Comparison of ENCODE assay signal across 11 mouse cellular contexts in the genomic region with DNA sequence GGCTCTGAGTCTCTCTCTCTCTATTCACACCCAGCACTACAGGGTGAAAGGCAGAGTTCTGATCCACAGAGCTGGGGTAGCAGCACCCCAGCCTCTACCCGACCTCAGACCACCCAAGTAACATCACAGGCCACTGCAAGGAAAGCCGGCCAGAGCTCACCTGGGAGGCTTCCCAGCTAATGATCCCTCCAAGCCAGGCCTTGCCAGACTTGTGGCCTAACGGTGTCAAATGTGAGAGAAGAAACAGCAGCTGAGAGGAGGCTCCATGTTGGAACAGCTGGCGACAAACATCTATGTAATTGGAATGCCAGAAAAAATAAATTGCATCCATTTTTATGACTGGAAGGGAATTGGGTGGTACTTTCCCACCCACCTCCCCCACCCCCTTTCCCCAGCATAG. TPM values are rescaled to one million over a fixed set of nuclear protein-coding genes. Genes with fewer than 3 reads are reported as not detected.
DNase-seq lines count a peak whose midpoint lies in the region; ATAC-seq and TF ChIP-seq lines count a peak whose summit lies in the region.
"Had no signal": no experiment of that assay in that cellular context is flagged by ENCODE, and none has a peak within 500 bp of the region (broad histone marks: within the 10 kb centered on the region; RNA-seq: fewer than 3 reads in every experiment).

No protein-coding gene starts in this region.

- ATAC-seq in heart, embryonic 12.5 days (ENCODE audit: insufficient number of reproducible peaks, low FRiP score): no peak
- ATAC-seq in heart, embryonic 11.5 days (replicated peaks; ENCODE audit: insufficient number of reproducible peaks, low FRiP score, low TSS enrichment): no peak
- no peak for ATAC-seq in embryonic facial prominence, embryonic 13.5 days (ENCODE audit: insufficient number of reproducible peaks, insufficient read depth, low FRiP score, low TSS enrichment, low read depth)
- ATAC-seq: CD4-positive, CD25-positive, alpha-beta regulatory T cell, adult 4 months had no signal

- no peak overlapping the region for H3K4me3 ChIP-seq in heart, embryonic 12.5 days
- H3K4me3 ChIP-seq in heart, embryonic 11.5 days (ENCODE audit: low read depth, low read length): no peak overlapping the region
- no peak overlapping the region for H3K4me3 ChIP-seq in layer of hippocampus, adult 2 months
- H3K4me3 ChIP-seq in embryonic facial prominence, embryonic 13.5 days: no peak overlapping the region
- H3K4me3 ChIP-seq in myocyte: no peak overlapping the region
- H3K4me3 ChIP-seq: heart, embryonic 15.5 days had no signal

- peaks cover 96% of the 10 kb centered on the region for H3K4me1 ChIP-seq in heart, embryonic 12.5 days (replicated peaks)
- H3K4me1 ChIP-seq in heart, embryonic 11.5 days (ENCODE audit: control insufficient read depth, insufficient read depth, low read length): peaks cover 83% of the 10 kb centered on the region
- peaks cover 96% of the 10 kb centered on the region for H3K4me1 ChIP-seq in embryonic facial prominence, embryonic 13.5 days

- H3K9ac ChIP-seq in heart, embryonic 12.5 days: no peak overlapping the region
- H3K9ac ChIP-seq in heart, embryonic 11.5 days (ENCODE audit: low read depth, low read length): no peak overlapping the region
- no peak overlapping the region for H3K9ac ChIP-seq in embryonic facial prominence, embryonic 13.5 days
- H3K9ac ChIP-seq: heart, embryonic 15.5 days had no signal

- no peak for TF ChIP-seq CTCF in layer of hippocampus, adult 2 months (conservative IDR thresholded peaks at IDR 0.05)

- H3K4me2 ChIP-seq in heart, embryonic 12.5 days: no peak overlapping the region
- no peak overlapping the region; the same call in 1 of the 2 replicates for H3K4me2 ChIP-seq in heart, embryonic 11.5 days
- H3K4me2 ChIP-seq in embryonic facial prominence, embryonic 13.5 days: no peak overlapping the region
- H3K4me2 ChIP-seq in myocyte (ENCODE audit: low read depth): peak overlapping the region; percentile 45
- H3K4me2 ChIP-seq: heart, embryonic 15.5 days had no signal

- WGBS in heart, embryonic 12.5 days: 61% methylated on average over 4 of the region's 4 CpGs
- 52% methylated on average over 4 of the region's 4 CpGs for WGBS in heart, embryonic 11.5 days (ENCODE audit: insufficient replicate concordance)
- 39% methylated on average over 4 of the region's 4 CpGs for WGBS in embryonic facial prominence, embryonic 13.5 days

- peak overlapping the region; percentile 36; the same call in 1 of the 2 replicates for H3K27ac ChIP-seq in heart, embryonic 12.5 days (ENCODE audit: poor library complexity, severe bottlenecking)
- H3K27ac ChIP-seq in heart, embryonic 11.5 days (ENCODE audit: low read depth, low read length): no peak overlapping the region
- H3K27ac ChIP-seq in layer of hippocampus, adult 2 months: 0 out of 2 replicates have a peak overlapping the region, but pooled peaks have one; percentile 12
- peak overlapping the region; percentile 40; the same call in 1 of the 2 replicates for H3K27ac ChIP-seq in embryonic facial prominence, embryonic 13.5 days

- H3K36me3 ChIP-seq in heart, embryonic 12.5 days: no peaks in the 10 kb centered on the region
- H3K36me3 ChIP-seq in heart, embryonic 11.5 days (ENCODE audit: control insufficient read depth, insufficient read depth, low read length): no peaks in the 10 kb centered on the region
- H3K36me3 ChIP-seq in embryonic facial prominence, embryonic 13.5 days: no peaks in the 10 kb centered on the region
- no peaks in the 10 kb centered on the region for H3K36me3 ChIP-seq in myocyte (ENCODE audit: control insufficient read depth, insufficient read depth)
- H3K36me3 ChIP-seq: heart, embryonic 15.5 days had no signal

- H3ac ChIP-seq in myocyte (ENCODE audit: control insufficient read depth, insufficient read length): no peak overlapping the region

- DNase-seq in layer of hippocampus, adult 2 months (ENCODE audit: low spot score in 2 of 2): no peak
- no peak for DNase-seq in layer of hippocampus, adult 9-11 months
- no peak for DNase-seq in testis, postnatal 14 days (ENCODE audit: low spot score)
- DNase-seq in cerebellum, adult 9-10 months: no peak
- DNase-seq: adrenal gland, adult 8-10 months had no signal

- no peaks in the 10 kb centered on the region for H3K27me3 ChIP-seq in heart, embryonic 12.5 days (replicated peaks)
- H3K27me3 ChIP-seq in heart, embryonic 11.5 days (ENCODE audit: control insufficient read depth, insufficient read depth, low read length): no peaks in the 10 kb centered on the region
- peaks cover 18% of the 10 kb centered on the region for H3K27me3 ChIP-seq in embryonic facial prominence, embryonic 13.5 days
- H3K27me3 ChIP-seq in myocyte (ENCODE audit: control insufficient read depth, insufficient read depth, insufficient read length): no peaks in the 10 kb centered on the region
- H3K27me3 ChIP-seq: heart, embryonic 15.5 days had no signal

- H3K79me2 ChIP-seq in myocyte (ENCODE audit: control insufficient read depth, insufficient read depth): no peaks in the 10 kb centered on the region

- no peaks in the 10 kb centered on the region for H3K9me3 ChIP-seq in heart, embryonic 12.5 days (replicated peaks)
- no peaks in the 10 kb centered on the region for H3K9me3 ChIP-seq in heart, embryonic 11.5 days (replicated peaks; ENCODE audit: control insufficient read depth, low read length)
- H3K9me3 ChIP-seq in embryonic facial prominence, embryonic 13.5 days: no peaks in the 10 kb centered on the region
- H3K9me3 ChIP-seq: heart, embryonic 15.5 days had no signal

- no peak for TF ChIP-seq POLR2A in myocyte (IDR thresholded peaks at IDR 0.05; ENCODE audit: insufficient read length, low read depth)

TF ChIP-seq in myocyte, 11 proteins besides CTCF, POLR2A, EP300 and RAD21:
- TF ChIP-seq MYOD1 (IDR thresholded peaks at IDR 0.05; ENCODE audit: control insufficient read depth in 1 of 3, insufficient read length in 2 of 3, low read depth in 2 of 3) (peak; percentile 92 to 96 (median 93)), TCF12 (IDR thresholded peaks at IDR 0.05; ENCODE audit: insufficient read depth, poor library complexity, severe bottlenecking) (peak; percentile 92), MAX (IDR thresholded peaks at IDR 0.05; ENCODE audit: low read depth) (no peak), TCF3 (IDR thresholded peaks at IDR 0.05; ENCODE audit: insufficient read length, low read depth) (peak; percentile 34), MYOG (IDR thresholded peaks at IDR 0.05; ENCODE audit: control insufficient read depth in 1 of 3, insufficient read depth in 1 of 3, insufficient read length in 2 of 3, low read depth in 2 of 3) (peak in 1 of 3 experiments; percentile 51)

RNA-seq across cellular contexts. Expression of a gene that starts 17.1 kb away (rescaled TPM):
- polyA plus RNA-seq in heart, embryonic 12.5 days (2016; fragmentation: Nextera tagmentation; extraction: Ambion mirVana): 14.1 and 14.9 TPM in 2 replicates
- 11.6 and 11.8 TPM in 2 replicates for polyA plus RNA-seq in heart, embryonic 11.5 days (2014; fragmentation: Nextera tagmentation; extraction: Ambion mirVana)
- total RNA-seq in layer of hippocampus, adult 2 months (2021): 1 to 10 TPM; 2.1 to 3.1 TPM
- polyA plus RNA-seq in embryonic facial prominence, embryonic 13.5 days (2015; fragmentation: Nextera tagmentation; extraction: Ambion mirVana): 17.6 and 19.8 TPM in 2 replicates
- polyA plus RNA-seq in myocyte (2012; fragmentation: generic; extraction: Trizol): 2.1 TPM
- polyA plus RNA-seq: CD4-positive, CD25-positive, alpha-beta regulatory T cell, adult 4 months had no signal
